Mouse (Mus musculus) CH12.LX (cell line): ENCODE data around the gene Dpm1.

Source experiments
- GABPA ChIP-seq: IDR thresholded peaks from 2 replicates; pipeline ENCODE4 v1.6.1; 2012; ENCODE audit warnings: low read depth, low read length, improper control_type of control experiment, inconsistent platforms; ENCODE audit not compliant: insufficient replicate concordance
- MEF2A ChIP-seq: IDR thresholded peaks from 2 replicates; pipeline ENCODE4 v1.6.1; 2014; ENCODE audit warnings: low read depth, mild to moderate bottlenecking, inconsistent platforms, low read length, improper control_type of control experiment, borderline replicate concordance
- USF1 ChIP-seq: IDR thresholded peaks from 2 replicates; pipeline ENCODE4 v1.6.1; 2014; ENCODE audit warnings: low read depth, mild to moderate bottlenecking, inconsistent platforms, low read length, improper control_type of control experiment

GRCm38 (mm10) chr2:168175946-168176345 is 54.4 kb downstream of the Dpm1 start:
- TF ChIP-seq USF1 (no peak), GABPA (no peak), MEF2A (no peak)
